Mouse (Mus musculus): ENCODE measurements around the gene Abhd12b. TPM values are rescaled to one million over a fixed set of nuclear protein-coding genes. Genes with fewer than 3 reads are reported as not detected.
"Not testable (repeated sequence)": the region's sequence is repeated elsewhere in the genome, so short reads cannot be mapped to it uniquely, and the experiment has no call there.

Abhd12b gene
- total and polyA plus RNA-seq, 3 experiments: not detected

GRCm38 (mm10) chr12:70140542-70140941, 13.4 kb upstream of the Abhd12b start:
- no peak overlapping the region for H3K27ac ChIP-seq
- peaks cover 2% of the 10 kb centered on the region for H3K4me1 ChIP-seq (ENCODE audit: control insufficient read depth, insufficient read depth, low read length)
- no peaks in the 10 kb centered on the region for H3K27me3 ChIP-seq (ENCODE audit: control insufficient read depth, insufficient read depth, low read length)
- no peak for TF ChIP-seq POLR2A (IDR thresholded peaks at IDR 0.05; ENCODE audit: insufficient read depth, low read depth, low read length)
- TF ChIP-seq EP300 (IDR thresholded peaks at IDR 0.05; ENCODE audit: insufficient read depth, low read depth, low read length): no peak
- no peak for TF ChIP-seq CTCF (IDR thresholded peaks at IDR 0.05)
- H3K9ac ChIP-seq (ENCODE audit: low read depth, low read length): no peak overlapping the region
- H3K79me2 ChIP-seq (replicated peaks; ENCODE audit: control insufficient read depth, insufficient read depth, low read length): no peaks in the 10 kb centered on the region
- DNase-seq: peak in 1 of 2 experiments; percentile 45
- H3K4me3 ChIP-seq: no peak overlapping the region
- intact Hi-C loops (cut with DNase I): loop anchor here (10.0 kb wide), 1 partner anchor 386 kb away; no protein-coding TSS in a partner anchor
- H3K36me3 ChIP-seq (ENCODE audit: control insufficient read depth, insufficient read depth, low read length): no peaks in the 10 kb centered on the region
- WGBS: 85% methylated on average over 5 of the region's 5 CpGs

GRCm38 (mm10) chr12:70140993-70141576, 12.9 kb upstream of the Abhd12b start:
- WGBS: 92% methylated on average over 5 of the region's 5 CpGs
- no peaks in the 10 kb centered on the region for H3K27me3 ChIP-seq (ENCODE audit: control insufficient read depth, insufficient read depth, low read length)
- intact Hi-C loops (cut with DNase I): loop anchor here (10.0 kb wide), 1 partner anchor 386 kb away; no protein-coding TSS in a partner anchor

GRCm38 (mm10) chr12:70144106-70144587, 9.8 kb upstream of the Abhd12b start:
- peak overlapping the region; percentile 54 for H3K27ac ChIP-seq
- H3K36me3 ChIP-seq (ENCODE audit: control insufficient read depth, insufficient read depth, low read length); H3K79me2 ChIP-seq (replicated peaks; ENCODE audit: control insufficient read depth, insufficient read depth, low read length); H3K9ac ChIP-seq (ENCODE audit: low read depth, low read length); H3K4me3 ChIP-seq; H3K4me1 ChIP-seq (ENCODE audit: control insufficient read depth, insufficient read depth, low read length); H3K27me3 ChIP-seq (ENCODE audit: control insufficient read depth, insufficient read depth, low read length): not testable (repeated sequence)
- peak; percentile 34 to 36 for DNase-seq
- WGBS: 10% methylated on average over 3 of the region's 3 CpGs
- intact Hi-C loops (cut with DNase I): loop anchor here (2.0 to 10.0 kb wide), 3 partner anchors 33 to 389 kb away; no protein-coding TSS in a partner anchor

More at GRCm38 (mm10) chr12:70140993-70141576, 12.9 kb upstream of the Abhd12b start:
- Histone ChIP-seq H3K36me3 (ENCODE audit: control insufficient read depth, insufficient read depth, low read length) (no peaks in the 10 kb centered on the region), H3K4me3 (no peak overlapping the region), H3K4me1 (ENCODE audit: control insufficient read depth, insufficient read depth, low read length) (peaks cover 2% of the 10 kb centered on the region), H3K79me2 (replicated peaks; ENCODE audit: control insufficient read depth, insufficient read depth, low read length) (no peaks in the 10 kb centered on the region), H3K27ac (no peak overlapping the region), H3K9ac (ENCODE audit: low read depth, low read length) (no peak overlapping the region)
- TF ChIP-seq CTCF (IDR thresholded peaks at IDR 0.05) (no peak), POLR2A (IDR thresholded peaks at IDR 0.05; ENCODE audit: insufficient read depth, low read depth, low read length) (no peak), EP300 (IDR thresholded peaks at IDR 0.05; ENCODE audit: insufficient read depth, low read depth, low read length) (no peak)
- no peak for DNase-seq

GRCm38 (mm10) chr12:70144637-70145448, 9.1 kb upstream of the Abhd12b start:
- Histone ChIP-seq H3K4me3 (no peak overlapping the region), H3K79me2 (replicated peaks; ENCODE audit: control insufficient read depth, insufficient read depth, low read length) (no peaks in the 10 kb centered on the region), H3K4me1 (ENCODE audit: control insufficient read depth, insufficient read depth, low read length) (peaks cover 6% of the 10 kb centered on the region), H3K27me3 (ENCODE audit: control insufficient read depth, insufficient read depth, low read length) (no peaks in the 10 kb centered on the region), H3K27ac (peak overlapping the region; percentile 54), H3K9ac (ENCODE audit: low read depth, low read length) (no peak overlapping the region), H3K36me3 (ENCODE audit: control insufficient read depth, insufficient read depth, low read length) (no peaks in the 10 kb centered on the region)
- DNase-seq: peak; percentile 53 to 54
- intact Hi-C loops (cut with DNase I): loop anchor here (2.0 to 10.0 kb wide), 4 partner anchors 34 to 390 kb away; partner anchors contain the start of gene Sav1
- no peak for TF ChIP-seq POLR2A (IDR thresholded peaks at IDR 0.05; ENCODE audit: insufficient read depth, low read depth, low read length)
- peak; percentile 84 for TF ChIP-seq CTCF (IDR thresholded peaks at IDR 0.05)
- TF ChIP-seq EP300 (IDR thresholded peaks at IDR 0.05; ENCODE audit: insufficient read depth, low read depth, low read length): no peak
- 21% methylated on average over 20 of the region's 20 CpGs for WGBS

- intact Hi-C loops (cut with DNase I): loop anchor here (2.0 to 10.0 kb wide), 4 partner anchors 35 to 391 kb away; partner anchors contain the start of gene Sav1
- Histone ChIP-seq H3K36me3 (ENCODE audit: control insufficient read depth, insufficient read depth, low read length) (no peaks in the 10 kb centered on the region), H3K9ac (ENCODE audit: low read depth, low read length) (no peak overlapping the region), H3K4me3 (no peak overlapping the region), H3K27me3 (ENCODE audit: control insufficient read depth, insufficient read depth, low read length) (no peaks in the 10 kb centered on the region), H3K4me1 (ENCODE audit: control insufficient read depth, insufficient read depth, low read length) (peaks cover 6% of the 10 kb centered on the region), H3K27ac (no peak overlapping the region; the same call in 1 of the 2 replicates), H3K79me2 (replicated peaks; ENCODE audit: control insufficient read depth, insufficient read depth, low read length) (no peaks in the 10 kb centered on the region)
- DNase-seq: no peak
- TF ChIP-seq EP300 (IDR thresholded peaks at IDR 0.05; ENCODE audit: insufficient read depth, low read depth, low read length) (no peak), CTCF (IDR thresholded peaks at IDR 0.05) (no peak), POLR2A (IDR thresholded peaks at IDR 0.05; ENCODE audit: insufficient read depth, low read depth, low read length) (no peak)
- 86% methylated on average over 6 of the region's 6 CpGs for WGBS
Measured at GRCm38 (mm10) chr12:70145586-70145985, 8.4 kb upstream of the Abhd12b start.

Measured in heart, adult 2 months (tissue).